Mouse (Mus musculus) embryonic fibroblast, embryonic 13.5 days (primary cell): Measurements from ENCODE around the gene Tekt1.

Experiments used
- CTCF ChIP-seq: IDR thresholded peaks from 2 replicates; pipeline ENCODE4 v1.5.1; 2011; ENCODE audit warnings: mild to moderate bottlenecking, control low read depth, low read length, moderate library complexity, borderline replicate concordance; ENCODE audit not compliant: insufficient read depth
- POLR2A ChIP-seq: IDR thresholded peaks from 2 replicates; pipeline ENCODE4 v1.6.1; 2011; ENCODE audit warnings: low read depth, mild to moderate bottlenecking, control low read depth, low read length, moderate library complexity

GRCm38 (mm10) chr11:72348563-72348962, 13.7 kb downstream of the Tekt1 start:
- TF ChIP-seq CTCF = no peak
- no peak for TF ChIP-seq POLR2A
